ENCODE assay signal across 22 mouse cellular contexts in the genomic region with DNA sequence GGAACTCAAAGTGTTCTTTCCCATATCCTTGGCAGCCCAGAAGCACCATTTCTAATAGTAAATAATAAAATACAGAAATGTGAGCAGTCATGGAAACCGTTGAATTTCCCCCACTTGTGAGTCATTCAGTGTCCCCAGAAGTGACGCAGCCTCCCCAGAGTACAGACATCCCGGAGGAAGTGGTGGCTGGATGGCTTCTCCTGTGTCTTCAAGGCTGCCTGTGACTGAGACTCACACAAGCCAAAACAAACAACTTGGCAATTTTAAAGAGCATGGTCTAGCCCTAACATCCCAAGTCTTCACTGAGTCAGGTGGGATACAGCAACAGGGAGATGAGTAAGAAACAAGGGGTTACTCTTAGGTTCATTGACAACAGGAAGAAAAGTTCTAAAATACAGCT.
DNase-seq lines count a peak whose midpoint lies in the region; ATAC-seq and TF ChIP-seq lines count a peak whose summit lies in the region.
"Had no signal": no experiment of that assay in that cellular context is flagged by ENCODE, and none has a peak within 500 bp of the region (broad histone marks: within the 10 kb centered on the region; RNA-seq: fewer than 3 reads in every experiment).

No protein-coding gene starts in this region.

- DNase-seq in intestine, embryonic 14.5 days (ENCODE audit: low spot score), result peak; percentile 36
- DNase-seq in CD4-positive, CD25-positive, alpha-beta regulatory T cell, adult 2 months (ENCODE audit: low read depth, low spot score), result peak; percentile 27
- DNase-seq in naive thymus-derived CD4-positive, alpha-beta T cell, adult 2 months (ENCODE audit: low read depth), result peak; percentile 30
- no peak for DNase-seq in thymus, postnatal 4 days
- no peak for DNase-seq in right cerebral cortex, postnatal 14 days
- DNase-seq in stomach, postnatal 0 days (ENCODE audit: low spot score), result no peak
- DNase-seq: adrenal gland, adult 8-10 months; cerebellum, adult 11 months; cerebellum, adult 9-10 months; cerebellum, postnatal 25 days; forebrain, postnatal 0 days; gastrocnemius, postnatal 36 days; heart, postnatal 4 days; kidney, adult 11 months; kidney, adult 9 months had no signal

- ATAC-seq in intestine, embryonic 14.5 days (replicated peaks; ENCODE audit: low FRiP score, low TSS enrichment, low read depth), result no peak
- no peak for ATAC-seq in intestine, embryonic 15.5 days
- peak; percentile 18 to 36; a peak in 3 of 4 replicates for ATAC-seq in hematopoietic stem cell, adult 5-6 weeks (replicated peaks in 1 of 2; ENCODE audit: insufficient read depth in 1 of 2, low FRiP score in 2 of 2, low TSS enrichment in 1 of 2, low read depth in 1 of 2, poor library complexity in 2 of 2, severe bottlenecking in 2 of 2)
- no peak for ATAC-seq in stomach, postnatal 0 days (ENCODE audit: low FRiP score, low TSS enrichment)
- ATAC-seq: forebrain, embryonic 13.5 days; forebrain, postnatal 0 days had no signal

- no peak overlapping the region for H3K4me3 ChIP-seq in intestine, embryonic 14.5 days (ENCODE audit: low read depth, low read length)
- H3K4me3 ChIP-seq in intestine, embryonic 15.5 days (replicated peaks), result no peak overlapping the region
- no peak overlapping the region for H3K4me3 ChIP-seq in stomach, postnatal 0 days (ENCODE audit: low read depth, low read length)
- H3K4me3 ChIP-seq: embryonic facial prominence, embryonic 13.5 days; forebrain, embryonic 13.5 days; heart, adult 2 months had no signal

- H3K4me2 ChIP-seq in intestine, embryonic 14.5 days (ENCODE audit: low read length), result no peak overlapping the region
- H3K4me2 ChIP-seq in intestine, embryonic 15.5 days (replicated peaks), result no peak overlapping the region
- no peak overlapping the region for H3K4me2 ChIP-seq in stomach, postnatal 0 days (replicated peaks; ENCODE audit: low read depth)
- H3K4me2 ChIP-seq: embryonic facial prominence, embryonic 13.5 days; forebrain, embryonic 13.5 days; hindbrain, embryonic 14.5 days had no signal

- H3K27me3 ChIP-seq in intestine, embryonic 14.5 days (replicated peaks; ENCODE audit: control insufficient read depth, insufficient read depth, low read length), result no peaks in the 10 kb centered on the region
- H3K27me3 ChIP-seq in intestine, embryonic 15.5 days (replicated peaks), result no peaks in the 10 kb centered on the region
- no peaks in the 10 kb centered on the region for H3K27me3 ChIP-seq in stomach, postnatal 0 days (ENCODE audit: control insufficient read depth, insufficient read depth, low read length)
- H3K27me3 ChIP-seq: forebrain, embryonic 13.5 days had no signal

- peaks cover 12% of the 10 kb centered on the region for H3K4me1 ChIP-seq in intestine, embryonic 14.5 days (replicated peaks; ENCODE audit: control insufficient read depth, insufficient read depth, low read length)
- H3K4me1 ChIP-seq in intestine, embryonic 15.5 days (replicated peaks), result 0 out of 2 replicates have a peak, but pooled peaks cover 3% of the 10 kb centered on the region
- H3K4me1 ChIP-seq in stomach, postnatal 0 days (replicated peaks; ENCODE audit: control insufficient read depth, insufficient read depth), result no peaks in the 10 kb centered on the region
- H3K4me1 ChIP-seq: embryonic facial prominence, embryonic 13.5 days had no signal

- no peaks in the 10 kb centered on the region for H3K36me3 ChIP-seq in intestine, embryonic 14.5 days (ENCODE audit: control insufficient read depth, insufficient read depth, low read length)
- no peaks in the 10 kb centered on the region for H3K36me3 ChIP-seq in intestine, embryonic 15.5 days
- no peaks in the 10 kb centered on the region for H3K36me3 ChIP-seq in stomach, postnatal 0 days (ENCODE audit: control insufficient read depth, insufficient read depth, low read length)
- H3K36me3 ChIP-seq: embryonic facial prominence, embryonic 13.5 days; G1E had no signal

- H3K9me3 ChIP-seq in intestine, embryonic 14.5 days (ENCODE audit: control insufficient read depth, low read length), result no peaks in the 10 kb centered on the region
- no peaks in the 10 kb centered on the region for H3K9me3 ChIP-seq in intestine, embryonic 15.5 days
- H3K9me3 ChIP-seq in stomach, postnatal 0 days (ENCODE audit: control insufficient read depth, low read length), result no peaks in the 10 kb centered on the region
- H3K9me3 ChIP-seq: embryonic facial prominence, embryonic 13.5 days; forebrain, embryonic 13.5 days had no signal

- TF ChIP-seq EP300 in stomach, postnatal 0 days (optimal IDR thresholded peaks at IDR 0.05), result no peak

- 89% methylated on average over 3 of the region's 3 CpGs for WGBS in intestine, embryonic 14.5 days
- 79% methylated on average over 3 of the region's 3 CpGs for WGBS in intestine, embryonic 15.5 days
- 81% methylated on average over 3 of the region's 3 CpGs for WGBS in stomach, postnatal 0 days

- H3K9ac ChIP-seq in intestine, embryonic 14.5 days (ENCODE audit: low read length), result no peak overlapping the region
- no peak overlapping the region for H3K9ac ChIP-seq in intestine, embryonic 15.5 days
- H3K9ac ChIP-seq in stomach, postnatal 0 days (ENCODE audit: low read length), result no peak overlapping the region
- H3K9ac ChIP-seq: embryonic facial prominence, embryonic 13.5 days; forebrain, embryonic 13.5 days; forebrain, postnatal 0 days; hindbrain, embryonic 14.5 days had no signal

- H3K27ac ChIP-seq in intestine, embryonic 14.5 days (ENCODE audit: low read depth), result no peak overlapping the region
- no peak overlapping the region for H3K27ac ChIP-seq in intestine, embryonic 15.5 days
- H3K27ac ChIP-seq in stomach, postnatal 0 days (replicated peaks), result no peak overlapping the region
- H3K27ac ChIP-seq: embryonic facial prominence, embryonic 13.5 days; forebrain, embryonic 13.5 days; heart, adult 2 months; hindbrain, embryonic 14.5 days had no signal

- no peak for TF ChIP-seq CTCF in stomach, postnatal 0 days (IDR thresholded peaks at IDR 0.05; ENCODE audit: low read depth)

Comparison
In these comparisons a context has a peak if more than half of its experiments do, and no peak if none do; other contexts are left out.
1. ATAC-seq: peak in hematopoietic stem cell, adult 5-6 weeks (2 of 2); none in intestine, embryonic 14.5 days (single experiment), intestine, embryonic 15.5 days (single experiment) and stomach, postnatal 0 days (single experiment).
2. DNase-seq: peak in intestine, embryonic 14.5 days (single experiment), CD4-positive, CD25-positive, alpha-beta regulatory T cell, adult 2 months (single experiment) and naive thymus-derived CD4-positive, alpha-beta T cell, adult 2 months (single experiment); none in thymus, postnatal 4 days (single experiment), right cerebral cortex, postnatal 14 days (single experiment) and stomach, postnatal 0 days (single experiment).